Mouse (Mus musculus): ENCODE measurements around the gene Dock6. TPM values are rescaled to one million over a fixed set of nuclear protein-coding genes. Genes with fewer than 3 reads are reported as not detected.

The Dock6 gene
- total and polyA plus RNA-seq, 3 experiments = 5.0 to 21.3 TPM; not detected in 1

GRCm38 (mm10) chr9:21796919-21797318 is 55.5 kb downstream of the Dock6 start:
- Histone ChIP-seq H3K9ac (ENCODE audit: control insufficient read depth, low read depth, low read length, poor library complexity, severe bottlenecking) (no peak overlapping the region), H3K9me3 (replicated peaks; ENCODE audit: insufficient read depth, low read length) (no peaks in the 10 kb centered on the region), H3K27me3 (ENCODE audit: control insufficient read depth in 1 of 2, insufficient read depth in 2 of 2, low read length in 2 of 2) (no peaks in the 10 kb centered on the region), H3K36me3 (ENCODE audit: control insufficient read depth in 1 of 2, insufficient read depth in 2 of 2, low read length in 2 of 2) (no peaks in the 10 kb centered on the region), H3K27ac (ENCODE audit: control insufficient read depth, low read depth, low read length) (no peak overlapping the region), H3K4me3 (ENCODE audit: control insufficient read depth in 1 of 2, insufficient read depth in 1 of 2, low read depth in 2 of 2, low read length in 2 of 2) (no peak overlapping the region), H3K79me2 (ENCODE audit: control insufficient read depth, insufficient read depth, low read length, poor library complexity) (no peaks in the 10 kb centered on the region; the same call in 1 of the 2 replicates), H3K4me1 (ENCODE audit: control insufficient read depth in 1 of 2, insufficient read depth in 2 of 2, low read length in 2 of 2) (peaks cover 4 to 7% of the 10 kb centered on the region in 2 experiments; a peak in 3 of 4 replicates)
- no peak for TF ChIP-seq HCFC1 (IDR thresholded peaks at IDR 0.05; ENCODE audit: low read depth, low read length)
- TF ChIP-seq UBTF (IDR thresholded peaks at IDR 0.05; ENCODE audit: borderline replicate concordance, insufficient read depth, low read depth, low read length) = no peak
- TF ChIP-seq RAD21 (IDR thresholded peaks at IDR 0.05; ENCODE audit: low read depth, low read length) = no peak
- no peak for TF ChIP-seq MAX (IDR thresholded peaks at IDR 0.05; ENCODE audit: low read length)
- TF ChIP-seq NRF1 (IDR thresholded peaks at IDR 0.05; ENCODE audit: insufficient read depth, low read depth, low read length, poor library complexity, severe bottlenecking) = no peak
- TF ChIP-seq MYB (IDR thresholded peaks at IDR 0.05; ENCODE audit: low read depth, low read length) = no peak
- no peak for TF ChIP-seq GABPA (IDR thresholded peaks at IDR 0.05; ENCODE audit: low read depth, low read length)
- TF ChIP-seq MYC (IDR thresholded peaks at IDR 0.05; ENCODE audit: low read depth, low read length) = no peak
- no peak for TF ChIP-seq SMC3 (IDR thresholded peaks at IDR 0.05; ENCODE audit: low read depth, low read length)
- TF ChIP-seq POLR2AphosphoS5 (IDR thresholded peaks at IDR 0.05; ENCODE audit: borderline replicate concordance, low read depth, low read length) = no peak
- TF ChIP-seq NELFE (IDR thresholded peaks at IDR 0.05; ENCODE audit: low read depth, low read length) = no peak
- TF ChIP-seq TBP (IDR thresholded peaks at IDR 0.05; ENCODE audit: low read depth, low read length) = no peak
- no peak for TF ChIP-seq MXI1 (IDR thresholded peaks at IDR 0.05; ENCODE audit: low read depth, low read length)
- no peak for TF ChIP-seq ZKSCAN1 (IDR thresholded peaks at IDR 0.05; ENCODE audit: low read depth, low read length)
- peak; percentile 49 for DNase-seq (ENCODE audit: low read depth, low spot score)

GRCm38 (mm10) chr9:21796259-21796658 is 56.2 kb downstream of the Dock6 start:
- no peaks in the 10 kb centered on the region; the same call in 1 of the 2 replicates for H3K79me2 ChIP-seq (ENCODE audit: control insufficient read depth, insufficient read depth, low read length, poor library complexity)
- TF ChIP-seq USF1 (IDR thresholded peaks at IDR 0.05; ENCODE audit: low read depth, low read length) (no peak), CTCF (IDR thresholded peaks at IDR 0.05 in 2 of 3, conservative IDR thresholded peaks at IDR 0.05 in 1 of 3; ENCODE audit: control insufficient read depth in 1 of 3, insufficient read depth in 1 of 3, low read depth in 2 of 3, low read length in 3 of 3, poor library complexity in 1 of 3, severe bottlenecking in 1 of 3) (no peak), NELFE (IDR thresholded peaks at IDR 0.05; ENCODE audit: low read depth, low read length) (no peak), HCFC1 (IDR thresholded peaks at IDR 0.05; ENCODE audit: low read depth, low read length) (no peak), SMC3 (IDR thresholded peaks at IDR 0.05; ENCODE audit: low read depth, low read length) (no peak), ZC3H11A (IDR thresholded peaks at IDR 0.05; ENCODE audit: low read depth, low read length) (no peak), CHD2 (IDR thresholded peaks at IDR 0.05; ENCODE audit: low read length) (no peak), MAFK (IDR thresholded peaks at IDR 0.05; ENCODE audit: borderline replicate concordance, low read depth, low read length) (no peak), RAD21 (IDR thresholded peaks at IDR 0.05; ENCODE audit: low read depth, low read length) (no peak), RCOR1 (IDR thresholded peaks at IDR 0.05; ENCODE audit: low read depth, low read length) (no peak), SIN3A (IDR thresholded peaks at IDR 0.05; ENCODE audit: low read length) (no peak), ZNF384 (IDR thresholded peaks at IDR 0.05; ENCODE audit: low read depth, low read length) (no peak)
- DNase-seq (ENCODE audit: low read depth, low spot score) = no peak
- H3K9me3 ChIP-seq (replicated peaks; ENCODE audit: insufficient read depth, low read length) = no peaks in the 10 kb centered on the region
- H3K27me3 ChIP-seq (ENCODE audit: control insufficient read depth in 1 of 2, insufficient read depth in 2 of 2, low read length in 2 of 2) = no peaks in the 10 kb centered on the region
- H3K27ac ChIP-seq (ENCODE audit: control insufficient read depth, low read depth, low read length) = no peak overlapping the region
- no peak overlapping the region for H3K9ac ChIP-seq (ENCODE audit: control insufficient read depth, low read depth, low read length, poor library complexity, severe bottlenecking)
- peaks cover 4 to 7% of the 10 kb centered on the region in 2 experiments; a peak in 3 of 4 replicates for H3K4me1 ChIP-seq (ENCODE audit: control insufficient read depth in 1 of 2, insufficient read depth in 2 of 2, low read length in 2 of 2)
- no peak overlapping the region for H3K4me3 ChIP-seq (ENCODE audit: control insufficient read depth in 1 of 2, insufficient read depth in 1 of 2, low read depth in 2 of 2, low read length in 2 of 2)
- H3K36me3 ChIP-seq (ENCODE audit: control insufficient read depth in 1 of 2, insufficient read depth in 2 of 2, low read length in 2 of 2) = no peaks in the 10 kb centered on the region
